Mouse (Mus musculus) thymus, adult 2 months (tissue): ENCODE results near the gene Olfr798.

Experiments used
- CTCF ChIP-seq: fragments of 200-500 bp; IDR thresholded peaks from 2 replicates; pipeline ENCODE4 v1.5.1; 2012; ENCODE audit warnings: mild to moderate bottlenecking, control low read depth, low read length, moderate library complexity, borderline replicate concordance; ENCODE audit not compliant: control insufficient read depth, poor library complexity, insufficient read depth; ENCODE audit errors: extremely low read depth
- POLR2A ChIP-seq: fragments of 200-500 bp; IDR thresholded peaks from 2 replicates; pipeline ENCODE4 v1.6.1; 2012; ENCODE audit warnings: mild to moderate bottlenecking, low read length, control low read depth, moderate library complexity; ENCODE audit not compliant: control insufficient read depth, poor library complexity, insufficient read depth; ENCODE audit errors: extremely low read depth

DNA sequence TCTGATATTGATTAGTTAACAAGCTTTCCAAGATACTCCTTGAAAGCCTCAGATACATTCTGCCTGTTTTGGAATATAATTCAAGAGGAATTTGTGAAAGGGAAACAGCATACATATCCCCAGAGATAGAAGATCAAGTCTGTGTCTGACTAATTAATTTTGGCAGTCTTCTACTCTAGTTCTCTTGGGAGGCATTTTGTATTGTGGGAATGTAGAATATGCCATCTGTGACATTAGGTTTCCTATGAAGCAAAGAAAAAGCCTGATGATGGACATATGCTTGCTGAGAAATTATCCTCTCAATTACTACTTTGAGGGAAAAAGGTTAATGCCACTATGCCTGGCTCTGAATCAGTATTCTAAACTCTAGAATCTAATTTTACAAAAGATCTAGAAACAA, 4.5 kb downstream of the Olfr798 start:
- TF ChIP-seq CTCF: no peak
- TF ChIP-seq POLR2A: no peak
